Comparison of ENCODE assay signal across 25 mouse cellular contexts in genomic region chr6:29825302-29825701, GRCm38 (mm10). TPM values are rescaled to one million over a fixed set of nuclear protein-coding genes. Genes with fewer than 3 reads are reported as not detected.
DNase-seq lines count a peak whose midpoint lies in the region; ATAC-seq and TF ChIP-seq lines count a peak whose summit lies in the region.
"Had no signal": no experiment of that assay in that cellular context is flagged by ENCODE, and none has a peak within 500 bp of the region (broad histone marks: within the 10 kb centered on the region; RNA-seq: fewer than 3 reads in every experiment).

No protein-coding gene starts in this region.

- H3K4me2 ChIP-seq in CH12.LX (ENCODE audit: insufficient read depth, low read depth, poor library complexity, severe bottlenecking), result no peak overlapping the region
- H3K4me2 ChIP-seq: forebrain, embryonic 13.5 days; hindbrain, embryonic 12.5 days had no signal

- dilution Hi-C loops in CH12.LX (cut with MboI; ENCODE audit: extremely low pct_ligation_motif_present, extremely low pct_unique_long_range_greater_than_20kb, low sequenced_read_pairs), result no loop called here

- in situ Hi-C loops in CH12.LX (cut with MboI; ENCODE audit: low pct_ligation_motif_present, low pct_unique_long_range_greater_than_20kb, low sequenced_read_pairs), result loop anchor here (5.0 to 10.0 kb wide), 3 partner anchors 58 to 379 kb away; partner anchors contain the start of gene Ahcyl2

- H3K9me3 ChIP-seq in CH12.LX (replicated peaks; ENCODE audit: low read length), result no peaks in the 10 kb centered on the region
- H3K9me3 ChIP-seq: embryonic facial prominence, embryonic 10.5 days; forebrain, embryonic 13.5 days; heart, embryonic 10.5 days; hindbrain, embryonic 12.5 days had no signal

- no peak for TF ChIP-seq CTCF in CH12.LX (conservative IDR thresholded peaks at IDR 0.05 in 1 of 2, IDR thresholded peaks at IDR 0.05 in 1 of 2; ENCODE audit: low read depth in 2 of 2, low read length in 2 of 2)

- H3K4me1 ChIP-seq in CH12.LX (ENCODE audit: control insufficient read depth in 1 of 2, insufficient read depth in 2 of 2), result peaks cover 2 to 82% of the 10 kb centered on the region in 2 experiments; a peak in 3 of 4 replicates
- H3K4me1 ChIP-seq: embryonic facial prominence, embryonic 10.5 days; forebrain, embryonic 13.5 days; heart, embryonic 10.5 days had no signal

- H3K27ac ChIP-seq in CH12.LX (ENCODE audit: insufficient read depth, low read depth), result no peak overlapping the region
- H3K27ac ChIP-seq: embryonic facial prominence, embryonic 10.5 days; forebrain, embryonic 13.5 days; gastrocnemius, adult 2 months; heart, embryonic 10.5 days; hindbrain, embryonic 12.5 days had no signal

- no peak overlapping the region for H3K9ac ChIP-seq in CH12.LX (ENCODE audit: insufficient read depth, low read depth)
- H3K9ac ChIP-seq: forebrain, embryonic 13.5 days; forebrain, postnatal 0 days; hindbrain, embryonic 12.5 days had no signal

- H3K4me3 ChIP-seq in CH12.LX (replicated peaks in 1 of 3; ENCODE audit: low read depth in 2 of 3, low read length in 2 of 3, poor library complexity in 1 of 3), result no peak overlapping the region
- H3K4me3 ChIP-seq: embryonic facial prominence, embryonic 10.5 days; forebrain, embryonic 13.5 days; gastrocnemius, adult 2 months; heart, embryonic 10.5 days; hindbrain, embryonic 12.5 days had no signal

- no peak for TF ChIP-seq EP300 in CH12.LX (IDR thresholded peaks at IDR 0.05; ENCODE audit: low read length)

- H3K27me3 ChIP-seq in CH12.LX (replicated peaks), result no peaks in the 10 kb centered on the region
- H3K27me3 ChIP-seq: forebrain, embryonic 13.5 days; hindbrain, embryonic 12.5 days; Patski had no signal

- peak; percentile 70 for ATAC-seq in granulocyte monocyte progenitor cell, adult 5-6 weeks (replicated peaks; ENCODE audit: poor library complexity, severe bottlenecking)
- peak; percentile 71 for ATAC-seq in monocyte, adult 5-6 weeks (replicated peaks; ENCODE audit: insufficient number of reproducible peaks, low FRiP score, low TSS enrichment, poor library complexity, severe bottlenecking)
- no peak for ATAC-seq in frontal cortex, adult (ENCODE audit: low TSS enrichment)
- ATAC-seq: activated CD4-positive, CD25-positive, alpha-beta regulatory T cell, adult 4 months; CD4-positive, CD25-positive, alpha-beta regulatory T cell, adult 4 months; forebrain, embryonic 13.5 days; forebrain, postnatal 0 days; hindbrain, embryonic 16.5 days; Patski had no signal

- TF ChIP-seq POLR2A in CH12.LX (IDR thresholded peaks at IDR 0.05; ENCODE audit: low read depth, low read length), result no peak

- 0 out of 2 replicates have a peak, but pooled peaks cover 4% of the 10 kb centered on the region for H3K79me2 ChIP-seq in CH12.LX (replicated peaks; ENCODE audit: control insufficient read depth, extremely low read depth, insufficient read depth, poor library complexity, severe bottlenecking)

- intact Hi-C loops in left cerebral cortex, postnatal 14 days (cut with DNase I), result no loop called here

- DNase-seq in 416B (ENCODE audit: low read depth) (peak; percentile 43), CH12.LX (ENCODE audit: extremely low read depth) (no peak)
- no peak for DNase-seq in left cerebral cortex, postnatal 14 days (ENCODE audit: low spot score in 2 of 2)
- DNase-seq: adrenal gland, postnatal 14 days; B cell, adult 2 months; cerebellum, adult 18-20 months; cerebellum, adult 9-11 months; cerebellum, postnatal 36 days; forebrain, postnatal 0 days; gastrocnemius, adult 2 months; gastrocnemius, postnatal 36 days; heart, adult 18-20 months; heart, postnatal 10 days; heart, postnatal 4 days had no signal

- no peak for TF ChIP-seq RAD21 in CH12.LX (IDR thresholded peaks at IDR 0.05; ENCODE audit: low read depth, low read length)

- H3K36me3 ChIP-seq in CH12.LX (replicated peaks in 1 of 2; ENCODE audit: control insufficient read depth in 1 of 2, insufficient read depth in 1 of 2, low read length in 1 of 2), result peaks cover 0 to 23% of the 10 kb centered on the region in 2 experiments
- H3K36me3 ChIP-seq: heart, embryonic 10.5 days; hindbrain, embryonic 12.5 days had no signal

TF ChIP-seq in CH12.LX, 34 proteins besides CTCF, POLR2A, EP300 and RAD21:
- TF ChIP-seq ELF1 (IDR thresholded peaks at IDR 0.05; ENCODE audit: low read depth, low read length) (peak; percentile 53), SIN3A (IDR thresholded peaks at IDR 0.05; ENCODE audit: low read length) (no peak), ZC3H11A (IDR thresholded peaks at IDR 0.05; ENCODE audit: low read depth, low read length) (no peak)

RNA-seq across cellular contexts. Expression of gene Ahcyl2, which starts 57.5 kb away (rescaled TPM):
- total RNA-seq in CH12.LX (2012; rRNA removed) (50.0 and 77.1 TPM in 2 replicates), CH12.LX (2014; rRNA removed) (184 and 196 TPM in 2 replicates)
- polyA plus RNA-seq in CH12.LX (2012; ENCODE audit: insufficient read length, low read depth), result 178 and 204 TPM in 2 replicates
- total RNA-seq in granulocyte monocyte progenitor cell, adult 5-6 weeks (2014; fragmentation: Nextera tagmentation), result 8.7 and 9.6 TPM in 2 replicates
- 21.1 and 21.5 TPM in 2 replicates for total RNA-seq in granulocyte monocyte progenitor cell, adult 5-6 weeks (2017)
- 43.7 to 58.4 TPM (median 52.8 TPM) in 3 replicates for total RNA-seq in monocyte, adult 5-6 weeks (2017)
- 100 to 1,000 TPM in 1 of 2 experiments, 10 to 100 TPM in 1; 97.1 to 103 TPM for total RNA-seq in left cerebral cortex, postnatal 14 days (2021)
